Mouse (Mus musculus) erythroblast, embryonic 14.5 days (primary cell): Measurements from ENCODE around the gene Olfr906. TPM values are rescaled to one million over a fixed set of nuclear protein-coding genes. Genes with fewer than 3 reads are reported as not detected.

ENCODE experiments used
- H3K27me3 ChIP-seq: 2 replicates; pipeline ENCODE4 v1.6.1; 2012; ENCODE audit warnings: inconsistent platforms; ENCODE audit not compliant: control insufficient read depth
- H3K36me3 ChIP-seq: 2 replicates; pipeline ENCODE4 v1.6.1; 2012; ENCODE audit warnings: mild to moderate bottlenecking, inconsistent platforms; ENCODE audit not compliant: control insufficient read depth
- H3K4me1 ChIP-seq: 2 replicates; pipeline ENCODE4 v1.6.1; 2012; ENCODE audit warnings: inconsistent platforms; ENCODE audit not compliant: control insufficient read depth
- H3K4me3 ChIP-seq: replicated peaks from 2 replicates; pipeline ENCODE3; 2012; ENCODE audit warnings: moderate library complexity, mild to moderate bottlenecking, inconsistent platforms
- H3K9me3 ChIP-seq: 2 replicates; pipeline ENCODE4 v1.6.1; 2012; ENCODE audit warnings: low read length, inconsistent platforms, mixed read lengths; ENCODE audit not compliant: control insufficient read depth
- GATA1 ChIP-seq: IDR thresholded peaks from 2 replicates; pipeline ENCODE4 v1.6.1; 2012; ENCODE audit warnings: low read length, inconsistent platforms, mixed read lengths
- TAL1 ChIP-seq: IDR thresholded peaks from 3 replicates; pipeline ENCODE4 v1.6.1; 2012; ENCODE audit warnings: low read length, inconsistent platforms, mixed read lengths
- polyA plus RNA-seq: library from polyadenylated mRNA; stranded (reverse); fragments of >175 nt; gene quantifications from 2 replicates; pipeline ENCODE4 v1.2.3, GENCODE M21; 2012

The Olfr906 gene
- 0.01 TPM in 1 of 2 replicates, not detected in the other for polyA plus RNA-seq

GRCm38 (mm10) chr9:38486785-38487184, at the start of gene Olfr906:
Olfr906 (plus strand) TSS chr9:38487085.
- TF ChIP-seq GATA1, result no peak
- TF ChIP-seq TAL1, result no peak
- H3K27me3 ChIP-seq, result no peaks in the 10 kb centered on the region
- H3K36me3 ChIP-seq, result no peaks in the 10 kb centered on the region
- H3K4me3 ChIP-seq, result no peak within 1 kb of the TSS
- no peaks in the 10 kb centered on the region for H3K9me3 ChIP-seq
- no peaks in the 10 kb centered on the region for H3K4me1 ChIP-seq

- no peaks in the 10 kb centered on the region for H3K27me3 ChIP-seq
- no peak for TF ChIP-seq TAL1
- TF ChIP-seq GATA1, result no peak
- no peaks in the 10 kb centered on the region for H3K4me1 ChIP-seq
- no peaks in the 10 kb centered on the region for H3K36me3 ChIP-seq
- no peak within 1 kb of the TSS for H3K4me3 ChIP-seq
- H3K9me3 ChIP-seq, result no peaks in the 10 kb centered on the region
Measured at GRCm38 (mm10) chr9:38447352-38447751, 39.5 kb upstream of the Olfr906 start, which contains the start of gene Olfr902. Olfr902 (plus strand) TSS chr9:38447652.

- Histone ChIP-seq H3K4me3 (no peak within 1 kb of the TSS), H3K4me1 (no peaks in the 10 kb centered on the region), H3K9me3 (no peaks in the 10 kb centered on the region), H3K36me3 (no peaks in the 10 kb centered on the region), H3K27me3 (no peaks in the 10 kb centered on the region)
- no peak for TF ChIP-seq TAL1
- no peak for TF ChIP-seq GATA1
Measured at GRCm38 (mm10) chr9:38462844-38463243, 24.0 kb upstream of the Olfr906 start, which contains the start of gene Olfr904. Olfr904 (plus strand) TSS chr9:38463144.

GRCm38 (mm10) chr9:38470807-38471206, 16.1 kb upstream of the Olfr906 start, which contains the start of gene Olfr905:
Olfr905 (plus strand) TSS chr9:38471107.
- Histone ChIP-seq H3K36me3 (no peaks in the 10 kb centered on the region), H3K9me3 (no peaks in the 10 kb centered on the region), H3K4me1 (no peaks in the 10 kb centered on the region), H3K27me3 (no peaks in the 10 kb centered on the region), H3K4me3 (no peak within 1 kb of the TSS)
- TF ChIP-seq GATA1 (no peak), TAL1 (no peak)

- H3K9me3 ChIP-seq, result no peaks in the 10 kb centered on the region
- H3K4me1 ChIP-seq, result no peaks in the 10 kb centered on the region
- H3K4me3 ChIP-seq, result no peak within 1 kb of the TSS
- TF ChIP-seq TAL1 (no peak), GATA1 (no peak)
- H3K36me3 ChIP-seq, result no peaks in the 10 kb centered on the region
- H3K27me3 ChIP-seq, result no peaks in the 10 kb centered on the region
Measured at GRCm38 (mm10) chr9:38495501-38495900, 8.6 kb downstream of the Olfr906 start, which contains the start of gene Olfr907. Olfr907 (plus strand) TSS chr9:38495801.

GRCm38 (mm10) chr9:38512353-38512752, 25.5 kb downstream of the Olfr906 start:
- Histone ChIP-seq H3K36me3 (no peaks in the 10 kb centered on the region), H3K27me3 (no peaks in the 10 kb centered on the region), H3K4me1 (no peaks in the 10 kb centered on the region), H3K9me3 (peaks cover 12% of the 10 kb centered on the region), H3K4me3 (no peak overlapping the region)
- TF ChIP-seq GATA1 (no peak), TAL1 (no peak)

GRCm38 (mm10) chr9:38521280-38521679, 34.4 kb downstream of the Olfr906 start, which contains the start of gene Olfr911-ps1:
Olfr911-ps1 (plus strand) TSS chr9:38521580.
- Histone ChIP-seq H3K27me3 (no peaks in the 10 kb centered on the region), H3K9me3 (no peaks in the 10 kb centered on the region), H3K4me1 (no peaks in the 10 kb centered on the region), H3K4me3 (no peak within 1 kb of the TSS), H3K36me3 (no peaks in the 10 kb centered on the region)
- TF ChIP-seq TAL1, result no peak
- TF ChIP-seq GATA1, result no peak

- no peak for TF ChIP-seq TAL1
- TF ChIP-seq GATA1, result no peak
- no peaks in the 10 kb centered on the region for H3K4me1 ChIP-seq
- no peaks in the 10 kb centered on the region for H3K36me3 ChIP-seq
- no peaks in the 10 kb centered on the region for H3K27me3 ChIP-seq
- H3K9me3 ChIP-seq, result no peaks in the 10 kb centered on the region
- no peak within 1 kb of the TSS for H3K4me3 ChIP-seq
Measured at GRCm38 (mm10) chr9:38537549-38537948, 50.7 kb downstream of the Olfr906 start, which contains the start of gene Olfr910. Olfr910 (plus strand) TSS chr9:38537849.

Other genes with a start within 250 kb of the Olfr906 start
- gene Olfr143, start 234.3 kb upstream of the Olfr906 start, polyA plus RNA-seq, result not detected in 2 replicates
- not detected in 2 replicates for gene Olfr895, start 219.2 kb upstream of the Olfr906 start, polyA plus RNA-seq
- not detected in 2 replicates for gene Olfr896-ps1, start 196.0 kb upstream of the Olfr906 start, polyA plus RNA-seq
- not detected in 2 replicates for gene Olfr25, start 158.0 kb upstream of the Olfr906 start, polyA plus RNA-seq
- not detected in 2 replicates for gene Olfr898, start 138.7 kb upstream of the Olfr906 start, polyA plus RNA-seq
- gene Olfr250, start 120.2 kb upstream of the Olfr906 start, polyA plus RNA-seq, result not detected in 2 replicates
- not detected in 2 replicates for gene Olfr251, start 110.0 kb upstream of the Olfr906 start, polyA plus RNA-seq
- gene Olfr147, start 85.4 kb upstream of the Olfr906 start, polyA plus RNA-seq, result not detected in 2 replicates
- gene Olfr901, start 57.6 kb upstream of the Olfr906 start, polyA plus RNA-seq, result not detected in 2 replicates
- not detected in 2 replicates for gene Olfr902, start 39.4 kb upstream of the Olfr906 start, polyA plus RNA-seq
- gene Olfr904, start 23.9 kb upstream of the Olfr906 start, polyA plus RNA-seq, result not detected in 2 replicates
- not detected in 2 replicates for gene Olfr905, start 16.0 kb upstream of the Olfr906 start, polyA plus RNA-seq
- gene Olfr907, start 8.7 kb downstream of the Olfr906 start, polyA plus RNA-seq, result not detected in 2 replicates
- gene Olfr911-ps1, start 34.5 kb downstream of the Olfr906 start, polyA plus RNA-seq, result not detected in 2 replicates
- gene Olfr910, start 50.8 kb downstream of the Olfr906 start, polyA plus RNA-seq, result not detected in 2 replicates
- 0.01 TPM in 1 of 2 replicates, not detected in the other for gene Olfr912, start 93.1 kb downstream of the Olfr906 start, polyA plus RNA-seq
- not detected in 2 replicates for gene Olfr913, start 105.7 kb downstream of the Olfr906 start, polyA plus RNA-seq
- gene Olfr914, start 118.0 kb downstream of the Olfr906 start, polyA plus RNA-seq, result not detected in 2 replicates
- not detected in 2 replicates for gene Olfr916, start 172.8 kb downstream of the Olfr906 start, polyA plus RNA-seq
- not detected in 2 replicates for gene Olfr917, start 178.8 kb downstream of the Olfr906 start, polyA plus RNA-seq
- not detected in 2 replicates for gene Olfr918, start 187.5 kb downstream of the Olfr906 start, polyA plus RNA-seq
- gene Olfr919, start 216.6 kb downstream of the Olfr906 start, polyA plus RNA-seq, result not detected in 2 replicates
- 0.02 and 0.08 TPM in 2 replicates for gene Vwa5a, start 231.2 kb downstream of the Olfr906 start, polyA plus RNA-seq